Mouse (Mus musculus): ENCODE measurements around the gene Ppp1r12b.

The Ppp1r12b gene

GRCm38 (mm10) chr1:134796536-134796935, 159.2 kb downstream of the Ppp1r12b start:
- DNase-seq (ENCODE audit: low read depth, low spot score), result no peak

GRCm38 (mm10) chr1:134796076-134796475, 159.7 kb downstream of the Ppp1r12b start:
- DNase-seq (ENCODE audit: low read depth, low spot score), result no peak

GRCm38 (mm10) chr1:134791456-134791855, 164.3 kb downstream of the Ppp1r12b start:
- no peak for DNase-seq (ENCODE audit: low read depth, low spot score)

- no peak for DNase-seq (ENCODE audit: low read depth, low spot score)
Observed at GRCm38 (mm10) chr1:134790716-134791439, 164.9 kb downstream of the Ppp1r12b start.

- DNase-seq (ENCODE audit: low read depth, low spot score), result no peak
Observed at GRCm38 (mm10) chr1:134788096-134788495, 167.6 kb downstream of the Ppp1r12b start.

GRCm38 (mm10) chr1:134784911-134785310, 170.8 kb downstream of the Ppp1r12b start:
- DNase-seq (ENCODE audit: low read depth, low spot score), result no peak

- DNase-seq (ENCODE audit: low read depth, low spot score), result no peak
Observed at GRCm38 (mm10) chr1:134784481-134784880, 171.3 kb downstream of the Ppp1r12b start.

GRCm38 (mm10) chr1:134783958-134784357, 171.8 kb downstream of the Ppp1r12b start:
- DNase-seq (ENCODE audit: low read depth, low spot score), result no peak

- DNase-seq (ENCODE audit: low read depth, low spot score), result no peak
Observed at GRCm38 (mm10) chr1:134782797-134783196, 172.9 kb downstream of the Ppp1r12b start.

GRCm38 (mm10) chr1:134777936-134778548, 177.7 kb downstream of the Ppp1r12b start:
- DNase-seq (ENCODE audit: low read depth, low spot score), result no peak

GRCm38 (mm10) chr1:134777201-134777885, 178.4 kb downstream of the Ppp1r12b start:
- DNase-seq (ENCODE audit: low read depth, low spot score), result no peak

- DNase-seq (ENCODE audit: low read depth, low spot score), result no peak
Observed at GRCm38 (mm10) chr1:134775631-134776030, 180.1 kb downstream of the Ppp1r12b start.

- DNase-seq (ENCODE audit: low read depth, low spot score), result no peak
Observed at GRCm38 (mm10) chr1:134774728-134775287, 180.9 kb downstream of the Ppp1r12b start.

- DNase-seq (ENCODE audit: low read depth, low spot score), result no peak
Observed at GRCm38 (mm10) chr1:134774247-134774646, 181.5 kb downstream of the Ppp1r12b start.

- no peak for DNase-seq (ENCODE audit: low read depth, low spot score)
Observed at GRCm38 (mm10) chr1:134773256-134773655, 182.5 kb downstream of the Ppp1r12b start.

- no peak for DNase-seq (ENCODE audit: low read depth, low spot score)
Observed at GRCm38 (mm10) chr1:134772821-134773220, 182.9 kb downstream of the Ppp1r12b start.

- DNase-seq (ENCODE audit: low read depth, low spot score), result no peak
Observed at GRCm38 (mm10) chr1:134771999-134772398, 183.7 kb downstream of the Ppp1r12b start.

GRCm38 (mm10) chr1:134771353-134771752, 184.4 kb downstream of the Ppp1r12b start:
- no peak for DNase-seq (ENCODE audit: low read depth, low spot score)

GRCm38 (mm10) chr1:134770312-134770711, 185.4 kb downstream of the Ppp1r12b start:
- DNase-seq (ENCODE audit: low read depth, low spot score), result no peak

- DNase-seq (ENCODE audit: low read depth, low spot score), result no peak
Observed at GRCm38 (mm10) chr1:134766448-134766847, 189.3 kb downstream of the Ppp1r12b start.

GRCm38 (mm10) chr1:134764831-134765458, 190.8 kb downstream of the Ppp1r12b start:
- no peak for DNase-seq (ENCODE audit: low read depth, low spot score)

Measured in CD4-positive, CD25-positive, alpha-beta regulatory T cell, adult 2 months (primary cell).